Mouse (Mus musculus): Measurements from ENCODE around the gene Akt3.

- no peak for TF ChIP-seq ZNF384 (IDR thresholded peaks at IDR 0.05; ENCODE audit: low read depth, low read length)
- TF ChIP-seq CHD2 (IDR thresholded peaks at IDR 0.05; ENCODE audit: low read depth, low read length): no peak
These were observed 206.5 kb downstream of the Akt3 start for GRCm38 (mm10) chr1:177051366-177051963.
